Mouse (Mus musculus): ENCODE data around the gene Git2. TPM values are rescaled to one million over a fixed set of nuclear protein-coding genes. Genes with fewer than 3 reads are reported as not detected.

Git2 gene
- total RNA-seq, 2 experiments from 2014 or later, result 20.7 to 26.7 TPM

DNA sequence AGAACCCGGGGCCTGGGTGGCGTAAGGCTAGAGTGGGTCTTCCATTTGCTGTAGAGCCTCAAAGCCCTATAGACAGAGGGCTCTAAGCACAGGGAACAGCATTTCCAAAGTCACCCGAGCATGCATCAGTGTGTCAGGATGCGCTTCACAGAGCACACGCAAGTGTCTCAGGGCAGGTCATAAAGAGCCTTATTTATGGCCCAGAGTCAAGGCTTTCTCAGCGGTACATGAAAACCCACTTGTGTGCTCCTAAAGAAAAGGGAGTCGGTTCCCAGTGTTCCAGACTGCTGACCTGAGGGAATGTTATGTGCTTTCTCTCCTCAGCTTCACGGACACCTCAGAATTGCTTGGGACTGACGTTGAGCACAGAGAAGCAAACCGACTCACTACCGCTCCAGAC is 54.5 kb downstream of the Git2 start:
- DNase-seq, result no peak

DNA sequence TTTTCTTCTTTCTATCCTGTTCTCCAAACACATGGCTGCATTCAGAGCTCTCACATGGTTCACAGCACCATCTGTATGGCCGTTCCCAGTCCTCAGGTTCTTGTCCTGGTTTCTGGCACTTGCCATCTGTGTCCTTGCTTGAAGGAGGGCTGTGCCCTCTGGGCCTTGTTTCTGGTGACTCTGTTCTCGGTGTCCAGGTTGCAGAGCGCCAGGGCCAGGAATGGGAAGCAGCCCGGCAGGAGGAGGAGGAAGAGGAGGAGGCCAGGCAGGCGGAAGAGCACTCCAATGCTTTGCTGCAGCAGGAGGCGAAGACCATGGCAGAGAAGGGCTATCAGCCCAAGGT is 55.4 kb downstream of the Git2 start:
- no peak for DNase-seq

DNA sequence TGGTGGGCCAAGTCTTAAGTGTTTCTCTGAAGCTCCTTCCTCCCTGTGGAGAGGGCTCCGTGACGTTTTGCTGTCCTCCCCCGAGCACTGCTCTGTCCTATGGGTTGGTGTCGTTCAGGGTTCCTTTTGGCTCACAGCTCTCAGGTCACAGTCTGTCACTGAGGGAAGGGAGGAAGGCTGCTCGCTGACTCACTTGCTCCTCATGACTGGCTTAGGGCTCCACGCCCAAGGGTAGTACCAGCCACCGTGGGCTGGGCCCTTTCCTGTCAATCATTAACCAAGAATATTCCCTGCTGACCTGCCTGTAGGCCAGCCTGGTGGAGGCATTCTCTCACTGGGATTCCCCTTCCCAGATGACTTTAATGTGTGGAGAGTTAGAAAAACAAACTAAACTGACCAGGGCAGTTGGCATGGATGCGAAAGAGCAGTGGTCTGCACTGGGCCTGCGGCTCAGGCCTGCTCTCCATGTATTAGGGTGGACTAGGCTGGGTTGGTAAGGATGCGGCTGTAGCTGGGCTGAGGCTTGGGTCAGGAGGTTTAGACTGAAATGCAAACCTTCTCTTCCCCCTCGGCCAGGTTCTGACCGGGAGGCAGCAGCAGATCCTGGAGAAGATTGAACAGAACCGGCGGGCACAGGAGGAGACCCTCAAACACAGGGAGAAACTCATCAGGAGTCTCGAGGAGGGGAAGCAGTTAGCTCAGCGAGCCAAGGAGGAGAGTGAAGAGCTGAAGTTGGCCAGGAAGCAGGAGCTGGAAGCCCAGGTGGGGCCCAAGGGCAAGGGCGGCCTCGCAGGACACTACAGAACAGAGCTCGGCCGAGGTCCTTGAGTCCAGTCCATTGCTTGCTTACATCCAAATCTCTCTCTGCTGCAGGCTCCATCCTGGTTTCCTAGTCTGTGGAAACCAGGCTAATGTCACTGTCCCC is 56.1 kb downstream of the Git2 start:
- DNase-seq, result no peak

DNA sequence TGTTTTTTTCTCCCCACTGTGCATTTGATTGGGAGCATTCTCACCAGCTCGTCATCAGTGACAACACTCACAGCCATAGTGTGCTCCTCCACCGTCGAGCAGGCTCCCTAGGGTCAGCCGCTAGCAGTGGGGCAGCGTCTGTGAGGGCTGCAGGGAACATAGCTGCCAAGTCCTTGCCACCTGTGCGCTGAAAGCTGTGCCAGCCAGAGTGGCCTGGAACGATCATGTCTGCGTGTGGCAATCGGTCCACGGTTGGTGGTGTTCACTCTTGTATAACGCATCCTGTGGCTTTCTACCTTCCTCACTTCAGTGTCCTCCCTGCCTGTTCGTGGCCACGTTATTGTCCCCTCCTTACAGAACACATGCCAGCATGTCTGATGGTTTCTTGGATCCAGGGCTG is 56.8 kb downstream of the Git2 start:
- DNase-seq, result no peak

DNA sequence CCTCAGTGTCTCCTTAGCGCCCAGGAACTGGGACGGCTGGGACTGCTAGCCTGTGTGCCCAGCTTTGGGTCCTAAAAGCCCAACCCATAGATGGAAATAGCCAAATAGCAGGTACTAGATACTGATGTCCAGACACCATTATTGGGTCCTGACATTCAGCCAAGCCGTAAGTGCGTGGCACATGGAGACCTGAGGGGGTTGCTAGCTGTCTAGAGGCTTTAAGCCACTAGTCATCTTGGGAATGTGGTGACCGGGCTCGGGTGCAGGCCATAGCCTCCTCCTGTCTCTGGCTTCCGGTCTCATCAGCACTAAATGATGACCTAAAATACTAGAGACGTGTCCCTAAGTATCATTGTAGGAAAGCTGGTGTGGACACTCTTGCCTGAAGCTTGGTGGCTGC is 57.4 kb downstream of the Git2 start:
- no peak for DNase-seq

DNA sequence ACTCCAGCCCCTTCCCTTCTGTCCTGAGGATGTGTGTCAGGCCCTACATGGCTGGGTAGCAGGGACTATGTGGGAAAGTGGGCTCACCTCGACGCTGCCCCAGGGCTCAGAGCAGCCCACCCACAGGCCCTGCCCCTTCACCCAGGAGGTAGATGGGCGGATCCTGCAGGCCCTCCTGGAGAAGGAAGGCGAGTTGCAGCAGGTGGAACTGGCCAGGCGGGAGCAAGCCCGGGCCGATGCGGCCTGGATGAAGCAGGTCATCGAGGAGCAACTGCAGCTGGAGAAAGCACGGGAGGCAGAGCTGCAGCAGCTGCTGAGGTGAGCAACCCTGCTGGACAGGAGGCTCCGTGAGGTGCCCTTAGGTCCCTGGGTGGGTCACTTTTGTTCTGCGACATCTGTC is 58.0 kb downstream of the Git2 start:
- no peak for DNase-seq

DNA sequence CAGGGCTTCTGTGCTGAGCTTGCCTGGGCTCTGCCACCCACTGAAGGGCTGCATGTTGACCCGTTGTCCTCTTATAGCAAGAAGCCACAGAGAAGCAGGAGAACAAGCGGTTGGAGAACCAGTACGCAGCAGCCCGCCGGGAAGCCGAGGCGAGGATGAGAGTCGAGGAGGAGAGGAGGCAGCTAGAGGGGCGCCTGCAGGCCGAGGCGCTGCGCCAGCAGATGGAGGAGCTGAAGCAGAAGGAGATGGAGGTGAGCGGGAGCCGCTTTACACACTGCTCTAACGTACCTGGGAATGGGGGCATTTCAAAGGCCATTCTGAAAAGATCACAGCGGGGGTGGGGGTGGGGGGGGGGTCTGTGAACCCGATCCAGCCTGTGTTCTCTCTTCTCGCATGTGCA is 60.8 kb downstream of the Git2 start:
- no peak for DNase-seq

DNA sequence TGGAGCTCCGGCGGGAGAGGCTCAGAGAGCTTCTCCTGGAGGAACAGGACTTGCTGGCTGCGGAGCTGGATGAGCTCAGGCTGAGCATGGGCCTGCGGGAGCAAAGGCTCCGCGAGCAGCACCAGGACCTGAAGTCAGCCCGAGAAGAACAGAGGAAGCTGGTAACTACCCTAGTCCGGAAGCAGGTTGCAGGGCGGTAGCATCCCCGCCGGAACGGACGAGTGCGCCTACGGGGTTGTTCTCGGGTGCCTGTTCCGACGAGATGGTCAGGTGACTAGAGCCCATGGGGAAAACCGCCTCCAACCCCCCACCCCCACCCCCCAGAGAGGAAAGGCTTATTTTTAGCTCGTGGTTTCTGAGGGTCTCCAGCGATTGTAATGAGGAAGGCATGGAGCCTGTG is 66.0 kb downstream of the Git2 start:
- DNase-seq, result no peak

DNA sequence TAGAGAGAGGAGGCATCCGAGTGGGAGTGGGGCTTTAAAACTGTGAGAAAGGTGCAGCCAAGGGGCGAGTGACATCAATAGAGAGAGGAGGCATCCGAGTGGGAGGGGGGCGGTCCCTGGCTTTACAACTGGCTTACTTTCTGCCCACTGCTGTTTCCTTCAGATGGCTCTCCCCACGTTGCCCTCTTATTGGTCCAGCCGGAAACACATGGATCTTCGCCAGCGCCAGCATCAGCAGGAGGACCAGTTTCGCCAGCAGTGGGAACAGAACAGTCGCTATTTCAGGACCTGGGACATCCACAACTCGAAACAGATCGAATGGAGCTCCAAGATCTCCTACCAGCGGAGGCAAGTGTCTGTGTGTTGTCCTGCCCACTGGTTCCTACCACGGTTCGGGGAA is 66.8 kb downstream of the Git2 start:
- no peak for DNase-seq

DNA sequence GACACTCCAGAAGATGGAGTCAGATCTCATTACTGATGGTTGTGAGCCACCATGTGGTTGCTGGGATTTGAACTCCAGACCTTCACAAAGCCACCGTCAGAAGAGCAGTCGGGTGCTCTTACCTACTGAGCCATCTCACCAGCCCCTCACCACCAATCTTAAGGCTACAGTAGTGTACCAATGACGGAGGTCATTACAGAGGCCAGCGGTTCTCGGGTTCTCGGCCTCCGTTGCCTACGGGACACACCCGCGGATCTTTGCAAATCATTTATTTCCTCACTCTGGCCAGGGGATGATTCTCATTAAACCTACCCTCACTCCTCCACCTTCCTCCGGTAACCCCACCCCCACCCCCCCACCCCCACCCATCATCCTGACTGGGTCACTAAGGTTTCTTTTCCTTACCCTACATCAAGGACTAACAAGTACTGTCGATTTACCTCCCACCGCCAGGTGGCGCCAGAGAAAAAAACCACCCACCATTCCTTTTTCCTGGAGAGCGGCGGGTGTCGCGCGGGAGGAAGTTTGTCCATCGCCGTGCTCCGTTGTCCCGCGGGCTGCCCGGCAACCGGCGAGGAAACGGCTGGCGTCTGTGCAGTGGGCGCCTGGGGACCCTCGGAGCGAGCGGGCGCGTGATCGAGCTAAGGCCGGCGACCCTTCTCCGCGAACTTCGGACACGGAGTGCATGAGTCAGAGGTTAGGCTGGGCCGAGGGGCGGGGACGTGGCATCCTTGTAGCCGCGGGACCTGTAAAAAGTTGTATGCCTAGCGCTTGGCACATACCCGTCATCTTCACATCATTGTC is 67.8 kb downstream of the Git2 start, which contains the start of gene Tchp:
TSS of gene Tchp (plus strand) at position 496 of the 804 bp plus-strand sequence.
- peak; percentile 94 to 98 for DNase-seq

DNA sequence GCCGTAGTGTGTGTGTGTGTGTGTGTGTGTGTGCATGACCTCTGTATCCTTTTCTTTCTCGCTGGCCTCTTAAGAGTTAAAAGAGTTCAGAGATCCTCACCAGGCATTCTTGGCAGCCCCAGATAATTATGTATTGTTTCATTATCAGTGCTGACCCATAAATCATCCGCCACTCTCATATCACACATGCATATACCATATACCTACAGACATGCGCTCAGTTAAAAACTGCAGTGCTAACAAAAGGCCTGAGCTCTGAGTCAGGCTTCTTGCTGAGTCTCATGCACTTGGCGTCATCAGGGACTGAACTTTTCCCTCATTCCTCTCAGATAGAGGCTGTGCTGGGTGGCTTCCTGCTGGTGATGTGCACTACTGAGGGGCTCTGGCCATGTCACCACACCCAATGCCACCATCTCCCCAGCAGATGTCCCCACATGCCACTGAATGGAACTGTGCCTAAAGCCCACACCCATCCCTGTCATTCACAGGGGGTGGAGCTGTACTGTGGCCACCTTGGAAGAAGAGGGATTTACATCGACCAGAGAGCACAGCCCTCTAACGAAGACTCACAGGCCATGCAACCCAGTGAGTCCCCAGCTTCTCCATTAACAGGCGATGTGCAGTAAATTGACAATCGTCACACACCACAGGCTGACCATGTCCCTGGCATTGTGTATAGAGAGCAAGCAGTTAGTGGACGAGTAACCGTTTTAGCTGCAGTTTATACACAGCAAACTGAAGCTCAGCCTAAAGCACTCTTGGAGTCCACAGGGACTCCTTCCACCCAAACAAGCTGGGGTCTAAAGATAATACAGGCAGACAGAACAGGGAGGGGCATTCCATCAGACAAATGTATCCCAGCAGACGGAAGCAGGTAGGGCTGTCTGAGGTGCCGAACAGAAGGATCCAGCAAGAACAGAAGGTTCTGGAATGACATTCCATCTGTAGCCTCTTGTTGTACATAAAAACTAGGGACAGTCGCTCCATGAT is 72.6 kb downstream of the Git2 start:
- peak in 1 of 2 experiments; percentile 45 for DNase-seq

DNA sequence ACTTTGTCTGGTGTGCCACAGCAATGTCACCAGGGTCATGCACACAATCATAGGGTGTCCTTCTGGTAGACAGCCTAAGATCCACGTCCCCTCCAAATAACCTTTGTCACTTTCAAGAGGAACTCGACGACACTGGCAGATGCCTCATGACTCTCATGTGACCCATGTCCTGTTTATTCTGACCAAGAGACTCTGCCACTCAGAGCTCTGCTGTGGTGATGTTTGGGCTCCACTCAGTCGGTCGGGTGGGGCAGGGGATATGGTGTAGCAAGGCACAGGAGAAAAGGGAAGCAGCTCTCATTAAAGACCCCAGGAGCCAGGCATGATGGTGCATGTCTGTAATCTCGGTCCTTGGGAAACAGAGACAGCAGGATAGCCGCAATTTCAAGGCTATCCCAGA is 76.3 kb downstream of the Git2 start:
- DNase-seq, result peak; percentile 50 to 73

DNA sequence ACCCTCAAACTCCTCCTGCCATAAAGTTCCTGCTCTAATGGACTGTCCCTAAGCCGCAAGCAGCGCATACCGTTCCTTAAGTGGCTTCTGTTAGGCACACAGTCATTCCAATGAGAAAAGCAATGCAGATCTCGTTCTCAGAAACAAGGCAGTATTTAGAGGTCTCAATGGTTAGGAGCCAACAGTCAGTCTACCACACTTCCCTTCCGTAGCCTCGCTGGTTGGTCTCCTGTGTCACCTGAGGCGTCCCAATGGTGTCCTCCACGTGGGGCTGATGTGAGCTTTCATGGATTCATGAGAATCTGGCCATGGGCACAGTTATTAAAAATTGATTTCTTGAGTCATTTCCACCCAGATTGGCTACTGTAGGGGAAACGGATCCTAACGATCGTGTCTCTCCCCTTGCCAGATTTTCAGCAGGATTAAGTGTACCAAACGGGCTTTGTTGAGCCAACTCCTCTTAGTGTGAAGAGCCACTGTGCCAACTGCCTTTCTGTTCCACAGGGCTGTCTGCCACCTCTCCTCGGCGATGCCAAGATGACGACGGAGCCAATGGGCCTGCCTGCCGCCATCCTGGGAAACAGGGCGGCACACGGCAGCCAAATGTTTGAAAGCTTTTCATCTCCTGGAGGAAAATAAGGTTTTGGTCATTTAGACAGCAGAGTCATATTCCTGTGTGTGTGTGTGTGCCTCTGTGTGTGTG is 77.1 kb downstream of the Git2 start:
- DNase-seq, result peak; percentile 68 to 75

DNA sequence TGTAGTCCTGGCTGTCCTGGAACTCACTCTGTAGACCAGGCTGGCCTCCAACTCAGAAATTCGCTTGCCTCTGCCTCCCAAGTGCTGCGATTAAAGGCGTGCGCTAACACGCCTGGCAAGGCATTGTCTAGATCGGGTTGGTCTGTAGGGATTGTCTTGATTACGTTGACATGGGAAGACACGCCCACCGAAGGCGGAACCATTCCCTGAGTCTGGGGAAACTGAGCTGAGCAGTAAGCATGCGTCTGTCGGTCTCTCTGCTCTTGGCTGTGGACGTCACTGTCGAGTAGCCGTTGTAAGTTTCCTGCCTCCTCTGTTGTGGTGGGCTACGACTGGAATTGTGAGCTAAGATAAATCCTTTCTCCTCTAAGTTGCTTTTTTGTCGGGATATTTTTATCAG is 78.4 kb downstream of the Git2 start:
- DNase-seq, result no peak

DNA sequence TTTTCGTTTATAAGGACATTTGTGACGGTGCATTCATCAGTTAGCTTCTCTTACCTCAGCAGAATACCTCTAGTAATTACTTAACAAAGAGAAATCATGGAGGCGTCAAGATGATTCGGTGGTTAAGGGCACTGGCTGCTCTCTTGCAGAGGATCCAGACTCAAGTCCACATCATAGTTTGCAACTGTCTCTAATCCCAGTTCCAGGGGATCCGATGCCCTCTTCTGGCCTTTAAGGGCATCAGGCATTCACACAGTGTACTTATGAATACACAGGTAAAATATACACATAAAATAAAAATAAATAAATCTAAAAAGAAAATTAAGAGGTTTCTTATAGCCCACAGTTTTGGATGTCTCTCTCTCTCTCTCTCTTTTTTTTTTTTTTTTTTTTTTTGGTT is 79.5 kb downstream of the Git2 start:
- DNase-seq, result no peak

DNA sequence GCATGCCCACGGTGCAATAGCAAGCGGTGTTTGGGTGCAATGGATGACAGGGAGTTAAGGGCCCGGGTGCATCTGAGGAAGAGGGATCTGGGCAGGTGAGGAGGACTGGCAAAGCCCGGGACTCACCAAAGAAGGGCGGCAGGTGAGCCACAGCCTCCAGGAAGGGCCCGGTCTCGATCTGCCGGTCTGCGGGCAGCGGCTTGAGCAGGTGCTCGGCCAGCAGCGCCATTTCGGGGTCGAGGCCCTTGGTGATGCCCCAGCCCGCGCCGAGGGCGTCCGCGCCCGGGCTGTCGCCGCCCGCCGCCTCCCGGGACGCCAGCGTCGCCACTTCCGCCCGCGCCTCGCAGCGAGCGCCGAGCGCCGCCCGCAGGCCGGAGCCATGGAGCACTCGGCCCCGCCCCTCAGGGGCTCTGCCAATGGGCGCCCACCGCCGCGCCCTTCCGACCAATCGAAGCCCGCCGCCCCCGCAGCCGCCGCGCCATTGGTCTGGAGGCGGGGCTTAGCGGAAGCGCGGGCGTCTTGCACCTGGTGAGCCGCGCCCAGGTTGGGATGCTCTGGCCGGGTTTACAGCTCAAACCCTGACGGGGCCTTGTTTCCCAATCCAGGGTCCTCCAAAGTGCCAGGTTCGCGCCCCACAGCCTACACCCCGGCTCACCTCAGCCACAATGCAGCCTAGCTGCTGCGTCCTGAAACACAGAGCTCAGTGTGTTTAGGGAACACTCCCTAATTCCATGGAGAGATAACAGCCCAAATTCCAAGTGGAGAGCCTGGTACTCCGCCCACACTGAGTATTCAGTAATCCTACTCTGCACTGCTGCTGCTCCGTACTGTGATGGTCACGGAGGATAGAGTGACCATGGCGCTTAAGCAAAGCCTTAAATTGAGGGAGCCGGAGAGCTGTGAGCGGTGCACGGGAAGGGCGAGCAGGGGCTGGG is 84.4 kb downstream of the Git2 start, which contains the start of gene Gltp:
TSS of gene Gltp (minus strand) at position 352 of the 935 bp plus-strand sequence.
- peak; percentile 92 to 95 for DNase-seq

DNA sequence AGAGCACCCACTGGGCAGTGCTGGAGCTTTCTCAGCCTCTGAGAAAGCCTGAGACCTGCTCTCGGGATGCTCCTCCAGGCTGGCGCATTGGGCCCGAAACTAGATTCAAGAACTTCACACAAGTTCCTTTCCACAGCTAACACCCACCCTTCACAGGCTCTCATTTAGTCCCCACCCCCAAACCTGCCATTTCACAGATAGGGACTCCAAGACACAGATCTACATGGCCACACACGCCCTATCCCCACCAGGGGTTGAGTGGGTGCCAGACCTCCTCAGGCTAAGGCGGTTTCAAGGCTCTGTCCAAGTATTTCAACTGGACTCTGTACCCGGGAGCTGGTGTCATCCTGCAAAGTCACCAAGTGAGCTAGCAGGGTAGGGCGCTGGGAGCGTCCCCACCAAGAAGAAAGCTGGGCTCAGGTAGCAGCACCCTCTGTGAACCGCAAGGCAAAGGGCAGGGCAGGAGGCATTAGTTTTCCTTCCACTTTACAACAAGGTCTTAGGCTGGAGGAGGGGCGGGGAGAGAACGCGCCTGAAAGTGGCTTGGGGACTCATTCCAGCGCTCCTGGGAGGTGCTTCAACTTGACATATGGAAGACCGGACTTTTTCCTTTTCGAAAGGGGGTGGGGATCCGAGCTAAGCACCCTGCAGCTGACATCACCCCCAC is 85.5 kb downstream of the Git2 start:
- peak in 1 of 2 experiments; percentile 36 for DNase-seq

DNA sequence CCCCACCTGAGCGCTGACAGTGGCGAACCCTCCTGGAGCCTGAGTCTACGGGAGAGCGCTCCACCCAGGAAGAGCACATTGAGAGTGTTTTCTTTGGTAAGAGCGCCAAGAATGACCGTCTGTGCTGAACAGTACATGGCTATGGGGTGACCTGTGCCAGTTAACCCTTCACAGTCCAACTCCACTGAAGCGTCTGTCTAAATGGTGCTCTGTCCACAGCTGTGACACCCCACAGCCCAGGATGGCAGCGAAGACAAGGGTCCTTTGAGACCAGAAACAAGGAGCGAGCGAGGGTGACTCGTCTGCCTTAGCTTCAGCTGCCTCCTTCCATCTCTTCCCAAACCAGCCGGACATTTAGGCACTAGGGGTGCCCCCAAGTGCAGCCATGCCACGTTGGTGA is 86.6 kb downstream of the Git2 start:
- DNase-seq, result no peak

DNA sequence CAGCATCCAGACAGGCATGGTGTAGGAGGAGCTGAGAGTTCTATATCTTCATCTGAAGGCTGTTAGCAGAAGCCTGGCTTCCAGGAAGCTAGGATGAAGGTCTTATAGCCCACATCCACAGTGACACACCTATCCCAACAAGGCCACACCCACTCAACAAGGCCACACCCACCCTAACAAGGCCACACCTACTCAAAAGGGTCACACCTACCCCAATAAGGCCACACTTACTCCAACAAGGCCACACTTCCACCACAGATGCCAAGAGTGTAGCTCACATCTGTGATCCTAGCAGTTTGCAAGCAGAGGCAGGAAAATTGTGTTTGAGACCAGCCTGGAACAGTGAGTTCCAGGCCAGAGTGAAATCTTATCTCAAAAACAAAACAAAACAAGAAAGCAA is 87.4 kb downstream of the Git2 start:
- no peak for DNase-seq
